Mouse (Mus musculus) splenic B cell, adult 2 months (primary cell): Measurements from ENCODE around the gene Lipi.

Experiments used
- DNase-seq: peaks from one replicate; pipeline ENCODE4 v3.0.0-alpha.2; 2011; ENCODE audit warnings: low read depth, low spot score
- H3K27me3 ChIP-seq: 2 replicates; pipeline ENCODE4 v1.6.1; 2012; ENCODE audit warnings: mild to moderate bottlenecking, low read length, moderate library complexity, mixed read lengths; ENCODE audit not compliant: control insufficient read depth, poor library complexity, insufficient read depth, severe bottlenecking
- H3K36me3 ChIP-seq: 2 replicates; pipeline ENCODE4 v1.6.1; 2012; ENCODE audit warnings: mild to moderate bottlenecking, low read length, moderate library complexity, mixed read lengths; ENCODE audit not compliant: control insufficient read depth, poor library complexity, insufficient read depth, severe bottlenecking

Gene Lipi

DNA sequence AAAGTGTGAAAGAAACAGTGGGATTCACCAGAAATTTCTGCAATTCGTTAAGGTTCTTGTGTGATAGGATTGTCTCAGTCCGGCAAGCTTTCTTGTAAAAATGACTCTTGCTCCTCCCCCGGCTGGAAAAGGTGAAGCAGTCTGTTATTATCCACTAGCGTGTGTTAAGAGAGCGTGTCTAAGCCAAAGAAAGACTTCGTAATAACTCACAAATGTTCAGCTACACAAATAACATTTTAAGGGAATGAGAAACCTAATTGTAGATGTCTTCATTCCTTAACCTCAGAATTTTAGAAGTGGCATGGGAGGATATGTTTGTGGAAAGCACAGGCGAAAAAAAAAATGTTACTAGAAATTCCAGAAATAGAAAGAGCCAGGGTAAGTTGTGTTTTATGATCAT, at the start of gene Lipi:
Lipi (minus strand) TSS at position 101 of the 400 bp plus-strand sequence.
- Histone ChIP-seq H3K36me3 (no peaks in the 10 kb centered on the region), H3K27me3 (no peaks in the 10 kb centered on the region)
- no peak for DNase-seq

DNA sequence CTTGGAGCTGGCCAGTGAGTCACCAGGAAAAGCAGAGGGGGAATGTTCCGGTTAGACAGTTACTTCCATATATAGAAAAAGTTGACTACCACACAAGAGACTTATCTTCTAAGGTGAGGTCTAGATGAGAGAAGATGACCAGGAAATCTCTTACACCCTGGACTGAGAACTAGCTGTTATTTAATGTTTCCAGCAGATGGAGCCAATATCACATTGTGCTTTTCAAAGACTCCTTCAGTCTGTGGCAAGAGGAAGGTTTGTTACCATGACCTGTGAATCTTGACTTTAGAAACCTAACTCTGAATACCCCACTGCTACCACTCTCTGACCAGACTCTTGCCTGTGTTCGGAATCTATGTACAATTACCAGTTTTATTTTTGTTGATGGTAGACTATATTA, 42.0 kb upstream of the Lipi start:
- Histone ChIP-seq H3K36me3 (no peaks in the 10 kb centered on the region), H3K27me3 (no peaks in the 10 kb centered on the region)
- DNase-seq: no peak

DNA sequence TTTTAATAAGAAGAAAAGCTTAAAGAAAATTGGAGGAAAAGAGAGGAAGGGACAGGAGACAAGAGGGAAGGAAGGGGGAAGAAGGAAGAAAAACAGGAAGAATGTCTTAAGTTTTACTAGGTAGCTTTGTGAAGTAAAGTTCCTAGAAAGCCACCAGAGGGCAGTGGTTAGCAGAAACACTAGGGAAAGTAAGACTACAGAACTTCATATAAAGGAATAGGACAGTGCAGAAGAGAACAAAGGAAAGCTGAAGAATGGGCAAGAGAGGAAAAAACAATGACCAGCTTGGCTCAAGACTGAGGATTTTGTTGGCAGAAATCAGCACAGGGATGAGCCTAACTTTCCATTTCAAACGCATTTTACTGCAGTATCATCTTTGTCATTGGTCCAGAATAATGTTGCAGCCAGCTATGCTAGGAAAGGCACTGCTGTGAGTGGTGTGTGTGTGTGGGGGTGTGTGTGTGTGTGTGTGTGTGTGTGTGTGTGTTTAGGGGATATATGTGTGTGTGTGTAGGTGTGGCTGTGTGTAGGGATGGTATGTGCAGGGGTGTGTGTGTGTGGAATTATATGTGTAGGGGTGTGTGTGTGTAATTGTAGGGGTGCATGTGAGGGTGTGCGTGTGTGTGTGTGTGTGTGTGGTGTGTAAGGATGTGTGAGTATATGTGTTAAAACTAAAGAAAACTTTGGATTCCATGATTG, 31.9 kb upstream of the Lipi start:
- DNase-seq: peak; percentile 59
- H3K36me3 ChIP-seq: no peaks in the 10 kb centered on the region
- H3K27me3 ChIP-seq: no peaks in the 10 kb centered on the region

DNA sequence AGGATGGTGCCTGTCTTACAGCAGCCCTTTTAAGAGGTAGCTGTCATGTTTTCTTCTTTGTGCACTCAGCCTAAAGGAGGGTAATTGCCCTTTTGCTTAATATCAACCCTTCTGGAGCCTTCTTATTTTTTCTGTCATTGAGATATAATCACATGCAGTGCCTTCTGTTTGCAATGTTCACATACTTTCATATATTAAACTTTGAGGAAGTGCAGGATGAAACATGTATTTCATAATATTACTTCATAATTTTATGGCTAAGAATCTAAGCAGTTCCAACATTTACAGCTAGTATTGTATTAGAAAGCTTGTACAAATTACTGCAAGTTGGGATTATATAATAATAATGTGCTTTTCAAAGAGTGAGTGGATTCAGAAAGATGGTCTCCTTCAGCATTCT, 26.7 kb upstream of the Lipi start:
- DNase-seq: no peak
- H3K36me3 ChIP-seq: no peaks in the 10 kb centered on the region
- no peaks in the 10 kb centered on the region for H3K27me3 ChIP-seq

DNA sequence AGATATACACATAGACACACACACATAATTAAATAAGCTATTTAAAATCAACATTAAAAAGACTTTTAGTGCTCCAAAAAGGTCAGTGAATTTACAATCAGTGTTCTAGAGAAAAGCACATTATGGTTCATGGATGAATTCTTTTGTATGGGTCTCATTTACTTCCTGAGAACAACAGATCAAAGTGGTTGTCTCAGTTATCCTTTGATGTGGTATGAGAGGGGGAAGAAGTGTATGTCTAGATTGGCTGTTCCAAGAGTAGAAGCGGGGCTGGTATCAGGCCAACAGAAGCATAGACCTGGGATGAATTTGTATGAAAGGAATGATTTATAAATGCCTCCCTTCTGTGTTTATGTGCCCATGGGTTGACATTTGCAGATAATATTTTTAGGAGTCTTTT, 20.6 kb upstream of the Lipi start:
- H3K27me3 ChIP-seq: no peaks in the 10 kb centered on the region
- H3K36me3 ChIP-seq: no peaks in the 10 kb centered on the region
- DNase-seq: no peak

DNA sequence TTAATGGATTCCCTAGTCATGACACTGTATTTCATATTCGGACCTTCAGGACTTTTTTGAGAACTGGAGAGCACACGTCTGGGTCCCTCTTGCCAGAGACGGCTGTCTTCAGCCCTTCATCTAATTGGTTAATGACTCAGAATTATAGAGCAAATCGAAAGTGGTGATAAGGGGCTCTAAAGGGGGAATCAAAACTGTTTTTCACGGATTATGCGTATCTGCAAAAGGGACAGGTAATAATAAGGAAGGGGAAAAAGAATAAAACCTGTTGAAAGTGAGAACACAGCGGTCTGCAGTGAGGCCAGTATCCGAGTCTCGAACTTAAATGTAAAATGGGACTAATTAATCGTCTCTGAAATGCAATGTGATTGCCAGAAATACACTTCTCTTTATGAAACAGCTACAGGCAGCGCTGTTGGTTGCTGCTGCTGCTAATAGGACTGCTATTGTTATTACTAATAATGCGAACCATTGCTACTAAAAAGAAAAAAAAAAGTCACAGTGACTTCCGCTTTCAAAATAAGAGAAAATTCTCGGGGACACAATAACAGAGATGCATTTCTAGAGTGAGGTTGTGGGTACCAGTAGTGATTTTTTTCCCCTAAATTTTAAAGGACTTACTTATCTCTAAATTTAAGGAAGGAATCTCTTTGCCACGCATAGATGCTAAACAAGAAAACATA, 7.8 kb upstream of the Lipi start:
- peak; percentile 9 for DNase-seq
- no peaks in the 10 kb centered on the region for H3K36me3 ChIP-seq
- H3K27me3 ChIP-seq: no peaks in the 10 kb centered on the region

DNA sequence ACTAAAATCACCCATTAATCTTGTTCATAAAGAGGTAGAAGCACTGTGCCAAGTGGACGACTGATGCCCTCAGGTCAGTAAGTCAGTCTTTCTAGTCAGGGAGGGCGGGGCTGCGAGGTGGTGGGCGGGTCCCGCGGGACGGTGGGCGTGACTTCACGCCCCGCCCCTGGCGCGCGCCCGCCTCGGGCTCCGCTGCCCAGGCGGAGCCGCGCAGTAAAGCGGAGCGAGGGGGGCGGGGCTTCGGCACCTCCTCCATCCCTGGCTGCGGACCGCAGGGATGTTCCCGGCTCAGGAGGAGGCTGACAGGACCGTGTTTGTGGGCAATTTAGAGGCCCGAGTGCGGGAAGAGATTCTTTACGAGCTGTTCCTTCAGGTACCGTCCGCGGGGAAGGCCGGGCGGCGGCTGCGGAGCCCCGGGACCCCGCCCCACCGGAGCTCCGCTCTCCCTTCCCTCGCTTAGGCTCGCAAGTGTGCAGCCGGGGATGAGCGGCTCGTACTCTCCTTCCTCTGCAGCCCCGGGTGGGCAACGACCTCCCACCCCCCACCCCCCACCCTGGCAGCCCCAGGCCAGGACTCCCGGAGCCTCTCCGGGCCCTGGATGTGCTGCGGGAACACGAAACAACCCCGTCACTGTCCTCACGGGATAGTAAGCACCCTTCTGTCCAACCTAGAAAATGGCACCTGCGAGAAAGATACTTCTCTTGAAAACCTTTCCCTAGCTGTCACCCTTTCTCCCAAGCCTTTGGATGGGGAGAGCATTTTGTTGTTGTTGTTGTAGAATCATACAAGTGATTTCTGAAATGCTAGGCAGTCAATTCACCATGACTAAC, 7.0 kb upstream of the Lipi start, which contains the start of gene Rbm11:
Rbm11 (plus strand) TSS at position 174 of the 830 bp plus-strand sequence.
- no peaks in the 10 kb centered on the region for H3K36me3 ChIP-seq
- peak; percentile 75 for DNase-seq
- no peaks in the 10 kb centered on the region for H3K27me3 ChIP-seq

DNA sequence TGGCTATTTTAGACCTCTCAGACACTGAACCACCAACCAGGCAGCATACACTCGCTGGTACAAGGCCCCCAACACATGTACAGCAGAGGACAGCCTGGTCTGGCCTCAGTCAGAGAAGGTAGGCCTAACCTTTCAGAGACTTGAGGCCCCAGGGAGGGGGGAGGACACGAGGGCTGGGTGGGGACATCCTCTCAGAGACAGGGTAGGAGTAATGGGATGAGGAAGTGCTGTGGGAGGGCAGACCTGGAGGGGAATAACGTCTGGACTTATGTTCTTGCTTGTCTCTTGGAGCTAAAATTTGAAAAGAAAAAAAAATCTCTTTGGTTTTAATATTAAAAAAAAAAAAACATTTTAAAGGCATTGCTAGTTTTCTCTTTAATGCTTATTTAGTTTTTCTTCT, 605 bp upstream of the Lipi start:
- no peaks in the 10 kb centered on the region for H3K27me3 ChIP-seq
- no peaks in the 10 kb centered on the region for H3K36me3 ChIP-seq
- no peak for DNase-seq

DNA sequence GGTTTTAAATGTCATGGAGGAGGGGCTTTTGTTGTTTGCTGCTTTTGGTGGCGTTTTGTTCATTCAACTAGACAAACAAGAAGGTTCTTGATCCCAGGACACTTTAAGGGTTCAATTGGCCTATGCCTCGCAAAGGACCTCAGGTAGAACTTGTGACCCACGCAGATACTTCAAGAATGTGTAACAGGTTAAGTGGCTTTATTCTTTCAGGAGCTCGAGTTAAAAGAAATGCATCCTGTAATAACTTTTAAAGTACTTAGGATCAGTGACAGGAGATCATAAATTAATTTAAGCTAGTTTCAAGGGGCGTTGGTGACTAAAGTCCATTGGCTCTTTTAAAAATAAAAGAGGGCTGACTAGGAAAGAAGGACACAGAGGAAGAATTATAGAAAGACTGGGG, 3.6 kb downstream of the Lipi start:
- Histone ChIP-seq H3K27me3 (no peaks in the 10 kb centered on the region), H3K36me3 (no peaks in the 10 kb centered on the region)
- DNase-seq: no peak

DNA sequence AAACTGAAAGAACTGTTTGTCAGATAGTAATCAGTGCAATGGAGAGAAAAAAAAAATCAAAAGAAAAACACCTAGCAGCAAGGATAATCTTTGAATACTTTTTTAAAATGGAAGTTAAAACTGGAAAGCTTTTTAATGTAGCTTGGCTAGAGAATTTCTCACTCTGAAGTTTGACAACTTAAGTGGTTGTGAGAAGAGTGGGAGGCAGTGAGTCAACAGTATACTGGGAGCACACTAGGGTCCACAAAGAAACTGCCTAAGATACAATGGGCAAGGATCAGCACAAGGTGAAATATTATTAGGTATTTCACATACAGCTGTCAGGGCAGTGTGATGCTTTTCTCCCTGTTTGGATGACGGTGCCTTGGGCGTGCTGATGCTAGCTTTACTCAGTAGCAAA, 23.0 kb downstream of the Lipi start:
- H3K27me3 ChIP-seq: no peaks in the 10 kb centered on the region
- H3K36me3 ChIP-seq: no peaks in the 10 kb centered on the region
- no peak for DNase-seq

DNA sequence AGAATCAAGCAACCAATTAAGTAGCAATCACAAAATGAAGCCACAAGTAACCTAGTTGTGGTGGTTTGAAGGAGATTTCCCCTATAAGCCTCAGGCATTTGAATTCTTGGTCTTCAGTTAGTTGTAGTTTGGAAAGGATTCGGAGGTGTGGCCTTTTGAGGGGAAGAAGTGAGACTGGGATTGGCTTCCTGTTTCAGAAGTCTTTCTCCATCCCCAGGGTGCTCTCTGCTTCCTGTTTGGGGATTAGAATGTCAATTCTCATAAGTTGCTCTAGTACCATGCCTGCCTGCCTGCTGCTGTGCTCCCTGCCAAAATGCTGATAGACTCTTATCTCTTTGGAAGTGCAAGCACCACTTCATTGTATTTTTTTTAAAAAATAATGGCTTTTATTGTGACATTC, 40.6 kb downstream of the Lipi start:
- no peaks in the 10 kb centered on the region for H3K36me3 ChIP-seq
- no peaks in the 10 kb centered on the region for H3K27me3 ChIP-seq
- DNase-seq: no peak

DNA sequence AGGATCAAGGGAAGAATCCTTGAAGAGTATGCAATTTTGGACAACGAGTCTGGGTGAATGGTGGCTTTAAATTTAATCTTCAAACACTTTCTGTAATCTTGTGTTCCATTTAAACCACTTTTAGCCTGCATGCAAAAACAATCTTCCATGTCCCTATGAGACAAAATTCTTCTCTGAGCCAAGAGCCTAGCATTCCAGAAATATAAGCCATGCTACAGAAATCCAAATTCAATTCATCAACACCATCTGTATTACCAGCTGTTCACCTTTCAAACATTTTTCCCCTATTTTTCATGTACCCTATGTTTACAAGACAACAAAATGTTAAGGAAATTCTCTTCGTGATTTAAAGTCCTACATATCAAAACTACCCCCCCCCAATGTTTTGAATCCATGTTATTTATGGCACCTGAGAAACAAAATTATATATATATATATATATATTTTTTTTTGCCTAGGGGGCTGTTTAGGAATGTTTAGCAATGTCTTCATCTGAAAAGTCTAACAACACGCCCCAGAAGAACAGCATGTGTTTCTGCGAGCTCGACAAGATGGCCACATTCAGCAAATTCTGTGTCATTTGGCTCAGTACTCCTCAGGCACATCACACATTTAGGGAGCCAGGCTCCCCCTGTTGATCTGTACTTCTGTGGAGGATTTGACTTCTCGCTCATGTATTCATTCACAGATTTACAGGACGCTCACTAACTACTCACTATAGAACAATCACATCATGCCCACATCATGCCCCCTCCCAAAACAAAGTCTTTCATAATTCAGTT, 47.9 kb downstream of the Lipi start:
- Histone ChIP-seq H3K36me3 (no peaks in the 10 kb centered on the region), H3K27me3 (no peaks in the 10 kb centered on the region)
- no peak for DNase-seq

DNA sequence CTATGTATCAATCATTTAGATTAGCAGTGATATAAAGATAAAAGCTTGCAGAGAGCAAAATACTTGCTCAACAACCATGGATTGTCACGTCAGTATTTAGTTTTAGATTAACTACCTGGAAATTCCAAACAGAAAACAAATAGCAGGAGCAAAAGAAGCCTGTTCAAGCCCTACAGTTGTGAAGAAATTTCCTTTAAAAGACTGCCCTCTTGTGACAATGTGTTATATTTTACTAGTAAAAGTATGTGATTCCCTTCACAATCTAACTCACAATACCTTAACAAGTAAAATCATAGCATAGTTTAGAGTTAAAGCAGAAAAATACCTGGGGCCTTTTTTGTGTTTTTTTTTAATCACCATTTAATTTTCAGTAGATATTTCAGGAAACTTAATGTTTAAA, 54.2 kb downstream of the Lipi start:
- no peak for DNase-seq
- Histone ChIP-seq H3K27me3 (no peaks in the 10 kb centered on the region), H3K36me3 (no peaks in the 10 kb centered on the region)

DNA sequence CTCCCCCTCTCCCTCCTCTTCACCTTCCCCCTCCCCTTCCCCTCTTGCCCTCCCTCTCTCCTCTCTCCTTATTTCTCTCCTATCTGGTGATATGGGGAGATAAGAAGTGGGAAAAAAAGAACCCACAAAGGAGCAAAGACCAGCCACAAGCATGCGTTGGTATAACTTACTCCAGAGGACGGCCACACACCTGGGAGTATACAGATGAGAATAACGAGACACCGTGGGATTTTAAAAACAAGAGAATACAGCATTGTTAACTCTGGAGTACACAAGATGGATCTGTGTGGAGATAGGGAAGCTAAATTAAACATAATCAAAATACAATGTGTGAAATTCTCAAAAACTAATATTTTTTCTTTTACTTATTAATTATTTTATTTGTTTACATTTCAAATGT, 89.3 kb downstream of the Lipi start:
- Histone ChIP-seq H3K36me3 (no peaks in the 10 kb centered on the region), H3K27me3 (no peaks in the 10 kb centered on the region)
- DNase-seq: no peak
